Mouse (Mus musculus) brown adipose tissue, adult 24 weeks (tissue): ENCODE results near the gene Wdr45b. TPM values are rescaled to one million over a fixed set of nuclear protein-coding genes. Genes with fewer than 3 reads are reported as not detected.

Experiments
- H3K27ac ChIP-seq: fragments of 200-500 bp; replicated peaks from 2 replicates; pipeline ENCODE4 v1.5.1; 2012; ENCODE audit warnings: low read depth, mild to moderate bottlenecking, low read length
- H3K4me1 ChIP-seq: fragments of 200-500 bp; 2 replicates; pipeline ENCODE4 v1.6.1; 2012; ENCODE audit warnings: low read length, mixed read lengths; ENCODE audit not compliant: control insufficient read depth, insufficient read depth, insufficient read length
- H3K4me3 ChIP-seq: fragments of 200-500 bp; 2 replicates; pipeline ENCODE4 v1.5.1; 2012; ENCODE audit warnings: low read depth, mild to moderate bottlenecking, low read length, moderate library complexity; ENCODE audit not compliant: insufficient read depth
- polyA plus RNA-seq: library from polyadenylated mRNA; stranded (reverse); fragments of >200 nt; gene quantifications from 2 replicates; pipeline ENCODE4 v1.2.4, GENCODE M21; 2012; ENCODE audit not compliant: missing spikeins, insufficient read depth, insufficient read length

Wdr45b gene
- polyA plus RNA-seq, 1 experiment: 37.1 TPM

- Histone ChIP-seq H3K4me3 (no peak overlapping the region), H3K4me1 (no peaks in the 10 kb centered on the region), H3K27ac (no peak overlapping the region)
These were observed 64.4 kb downstream of the Wdr45b start for GRCm38 (mm10) chr11:121289859-121290258.

- Histone ChIP-seq H3K4me3 (no peak overlapping the region), H3K27ac (no peak overlapping the region), H3K4me1 (0 out of 2 replicates have a peak, but pooled peaks cover 3% of the 10 kb centered on the region)
These were observed 71.3 kb downstream of the Wdr45b start for GRCm38 (mm10) chr11:121282911-121283310.

- no peak overlapping the region for H3K4me3 ChIP-seq
- H3K4me1 ChIP-seq: 0 out of 2 replicates have a peak, but pooled peaks cover 3% of the 10 kb centered on the region
- no peak overlapping the region for H3K27ac ChIP-seq
These were observed 76.2 kb downstream of the Wdr45b start for GRCm38 (mm10) chr11:121278011-121278410.

GRCm38 (mm10) chr11:121277516-121277915 is 76.7 kb downstream of the Wdr45b start:
- no peaks in the 10 kb centered on the region for H3K4me1 ChIP-seq
- H3K4me3 ChIP-seq: no peak overlapping the region

More at GRCm38 (mm10) chr11:121277516-121277915, 76.7 kb downstream of the Wdr45b start:
- H3K27ac ChIP-seq: no peak overlapping the region

Other genes with a start within 250 kb of the Wdr45b start
- not detected in 2 replicates for gene Tex19.2, start 235.8 kb downstream of the Wdr45b start, polyA plus RNA-seq
- gene Tex19.1, start 208.3 kb downstream of the Wdr45b start, polyA plus RNA-seq: not detected in 2 replicates
- not detected in 2 replicates for gene Uts2r, start 194.2 kb downstream of the Wdr45b start, polyA plus RNA-seq
- gene Hexdc, start 150.0 kb downstream of the Wdr45b start, polyA plus RNA-seq: 2.1 and 3.3 TPM in 2 replicates
- gene Ogfod3, start 149.7 kb downstream of the Wdr45b start, polyA plus RNA-seq: 15.7 and 18.7 TPM in 2 replicates
- gene Cybc1, start 125.1 kb downstream of the Wdr45b start, polyA plus RNA-seq: 5.0 and 8.2 TPM in 2 replicates
- gene Narf, start 117.2 kb downstream of the Wdr45b start, polyA plus RNA-seq: 10.4 and 12.6 TPM in 2 replicates
- 19.8 and 22.6 TPM in 2 replicates for gene Foxk2, start 94.5 kb downstream of the Wdr45b start, polyA plus RNA-seq
- 5.1 and 5.5 TPM in 2 replicates for gene Rab40b, start 33.8 kb upstream of the Wdr45b start, polyA plus RNA-seq
- 24.6 TPM in 2 replicates for gene Fn3krp, start 67.0 kb upstream of the Wdr45b start, polyA plus RNA-seq
- gene Fn3k, start 80.5 kb upstream of the Wdr45b start, polyA plus RNA-seq: 30.2 and 39.7 TPM in 2 replicates
- 15.3 and 19.6 TPM in 2 replicates for gene Tbcd, start 97.5 kb upstream of the Wdr45b start, polyA plus RNA-seq
- gene Zfp750, start 164.9 kb upstream of the Wdr45b start, polyA plus RNA-seq: not detected in 2 replicates